Mouse (Mus musculus) heart, adult 10 weeks (tissue): ENCODE measurements around the gene St8sia1. TPM values are rescaled to one million over a fixed set of nuclear protein-coding genes. Genes with fewer than 3 reads are reported as not detected.

ENCODE experiments used
- polyA plus RNA-seq: library from polyadenylated mRNA; stranded (reverse); fragments of 350-450 nt; fragmentation: Illumina TruSeq; extraction: RNeasy Lipid Tissue Mini Kit (QIAGEN cat#74804); gene quantifications from one replicate; pipeline ENCODE4 v1.2.3, GENCODE M21; 2014; ENCODE audit warnings: low read depth, low replicate concordance

St8sia1 gene
- 0.26 TPM for polyA plus RNA-seq

DNA sequence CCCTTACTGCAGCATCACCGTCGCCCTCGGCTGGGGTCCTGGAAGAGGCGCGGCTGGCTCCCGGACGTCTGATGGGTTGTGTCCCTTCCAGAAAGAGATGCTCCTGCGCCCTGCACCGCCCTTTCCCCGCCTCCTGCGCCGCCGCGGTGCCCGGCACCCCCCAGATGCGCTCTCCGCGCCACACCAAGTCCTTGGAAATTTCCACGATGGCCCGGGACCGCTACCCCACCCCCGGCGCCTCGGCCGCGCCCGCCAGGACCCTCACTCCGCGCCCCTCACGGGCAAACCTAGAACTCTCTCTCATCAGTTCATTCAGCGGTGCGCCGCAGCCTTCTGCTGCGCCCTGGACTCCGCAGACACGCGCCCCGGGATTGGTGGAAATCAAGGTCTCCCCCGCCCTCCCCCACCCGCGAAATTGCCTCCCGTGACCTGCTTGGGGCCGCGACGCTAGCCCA is at the start of gene St8sia1:
St8sia1 (minus strand) TSS at position 377 of the 455 bp plus-strand sequence.

DNA sequence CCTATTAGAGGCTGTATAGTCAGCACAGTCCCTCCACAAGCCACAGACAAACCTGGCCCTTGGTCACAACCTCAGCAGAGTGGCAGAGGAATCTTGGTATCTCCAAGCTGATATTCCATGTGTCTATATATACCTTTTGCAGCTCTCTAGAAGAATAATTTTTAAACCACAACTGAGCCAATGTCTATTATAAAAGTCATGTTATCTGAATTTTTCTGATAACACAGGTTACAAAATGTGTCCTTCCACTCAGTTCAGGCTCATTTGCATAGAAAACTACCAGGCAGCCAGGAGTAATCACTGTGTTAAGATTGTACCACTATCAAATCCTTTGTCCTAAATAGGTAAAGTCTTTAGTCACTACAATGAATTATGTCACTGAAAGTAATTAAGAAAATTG is 159.8 kb downstream of the St8sia1 start, which contains the start of gene Sult6b2:
Sult6b2 (minus strand) TSS at position 101 of the 400 bp plus-strand sequence.

Other genes with a start within 250 kb of the St8sia1 start
- gene Cmas, start 207.8 kb downstream of the St8sia1 start, polyA plus RNA-seq, result 37.2 TPM
- gene Sult6b2, start 159.9 kb downstream of the St8sia1 start, polyA plus RNA-seq, result not detected
- gene C2cd5, start 135.7 kb upstream of the St8sia1 start, polyA plus RNA-seq, result 12.7 TPM
- 28.2 TPM for gene Etnk1, start 202.8 kb upstream of the St8sia1 start, polyA plus RNA-seq